Mouse (Mus musculus) C3H10T1/2 (cell line): ENCODE measurements around the gene Cfap57. TPM values are rescaled to one million over a fixed set of nuclear protein-coding genes. Genes with fewer than 3 reads are reported as not detected.

ENCODE experiments used
- polyA plus RNA-seq, 2 experiments: library from polyadenylated mRNA; unstranded; fragments of >200 nt; fragmentation: generic; extraction: Trizol; gene quantifications; one replicate each; pipeline ENCODE4 v1.2.1; 2012; ENCODE audit warnings: missing spikeins in 2 of 2

Gene Cfap57
- not detected for polyA plus RNA-seq

GRCm38 (mm10) chr4:118620279-118620966, at the start of gene Cfap57, which contains the start of gene Ebna1bp2:
Gene Cfap57, minus strand, starts transcription at chr4:118620777.
Gene Ebna1bp2, plus strand, starts transcription at chr4:118620799.

GRCm38 (mm10) chr4:118658652-118659051, 38.1 kb upstream of the Cfap57 start, which contains the start of gene Olfr62:
Gene Olfr62, plus strand, starts transcription at chr4:118658952.

GRCm38 (mm10) chr4:118543592-118544260, 76.9 kb downstream of the Cfap57 start, which contains the start of gene Tmem125:
Gene Tmem125, minus strand, starts transcription at chr4:118544044.

GRCm38 (mm10) chr4:118526408-118527334, 93.9 kb downstream of the Cfap57 start, which contains the start of gene 2610528J11Rik:
Gene 2610528J11Rik, plus strand, starts transcription at chr4:118526999.

Other genes with a start within 250 kb of the Cfap57 start
- 10 to 100 TPM in 1 of 2 experiments, 1 to 10 TPM in 1; 2.4 to 11.3 TPM for gene Szt2, start 211.5 kb downstream of the Cfap57 start, polyA plus RNA-seq
- gene Med8, start 211.4 kb downstream of the Cfap57 start, polyA plus RNA-seq = 10 to 100 TPM; 34.6 to 47.2 TPM
- gene Elovl1, start 192.7 kb downstream of the Cfap57 start, polyA plus RNA-seq = 100 to 1,000 TPM in 1 of 2 experiments, 10 to 100 TPM in 1; 92.6 to 116 TPM
- gene Cdc20, start 183.4 kb downstream of the Cfap57 start, polyA plus RNA-seq = 100 to 1,000 TPM; 129 to 220 TPM
- gene Mpl, start 163.3 kb downstream of the Cfap57 start, polyA plus RNA-seq = not detected
- not detected for gene Tie1, start 130.7 kb downstream of the Cfap57 start, polyA plus RNA-seq
- not detected for gene 2610528J11Rik, start 93.8 kb downstream of the Cfap57 start, polyA plus RNA-seq
- not detected for gene Tmem125, start 76.7 kb downstream of the Cfap57 start, polyA plus RNA-seq
- 10 to 100 TPM; 12.5 to 40.3 TPM for gene Ebna1bp2, start within 50 bp of the Cfap57 start, polyA plus RNA-seq
- gene Olfr62, start 38.2 kb upstream of the Cfap57 start, polyA plus RNA-seq = not detected
- not detected for gene Olfr1342, start 72.0 kb upstream of the Cfap57 start, polyA plus RNA-seq
- not detected for gene Olfr1341, start 82.7 kb upstream of the Cfap57 start, polyA plus RNA-seq
- not detected for gene Olfr1340, start 99.4 kb upstream of the Cfap57 start, polyA plus RNA-seq
- gene Olfr1339, start 111.4 kb upstream of the Cfap57 start, polyA plus RNA-seq = not detected
- not detected for gene Olfr1338, start 138.0 kb upstream of the Cfap57 start, polyA plus RNA-seq
- not detected for gene Olfr1337, start 161.8 kb upstream of the Cfap57 start, polyA plus RNA-seq
- gene Olfr1335, start 189.2 kb upstream of the Cfap57 start, polyA plus RNA-seq = not detected
- not detected for gene Olfr1333, start 215.5 kb upstream of the Cfap57 start, polyA plus RNA-seq
- gene Olfr1331, start 243.9 kb upstream of the Cfap57 start, polyA plus RNA-seq = not detected